15 mouse cellular contexts compared by ENCODE assay signal in genomic region chr13:95965162-95965561, GRCm38 (mm10).
DNase-seq lines count a peak whose midpoint lies in the region; ATAC-seq lines count a peak whose summit lies in the region.
"Had no signal": no experiment of that assay in that cellular context is flagged by ENCODE, and none has a peak within 500 bp of the region (broad histone marks: within the 10 kb centered on the region; RNA-seq: fewer than 3 reads in every experiment).

No protein-coding gene starts in this region.

- WGBS in kidney, embryonic 15.5 days, result 66% methylated on average over 10 of the region's 10 CpGs
- 55% methylated on average over 10 of the region's 10 CpGs for WGBS in embryonic facial prominence, embryonic 14.5 days
- WGBS in liver, embryonic 15.5 days (ENCODE audit: insufficient replicate concordance), result 16% methylated on average over 10 of the region's 10 CpGs

- no peak overlapping the region for H3K4me3 ChIP-seq in kidney, embryonic 15.5 days (replicated peaks)
- no peak overlapping the region for H3K4me3 ChIP-seq in embryonic facial prominence, embryonic 14.5 days (ENCODE audit: low read depth, low read length)
- H3K4me3 ChIP-seq in liver, embryonic 15.5 days (replicated peaks), result peak overlapping the region; percentile 26

- no peaks in the 10 kb centered on the region for H3K36me3 ChIP-seq in kidney, embryonic 15.5 days
- no peaks in the 10 kb centered on the region for H3K36me3 ChIP-seq in embryonic facial prominence, embryonic 14.5 days (ENCODE audit: control insufficient read depth, insufficient read depth, low read length)
- H3K36me3 ChIP-seq in liver, embryonic 15.5 days (replicated peaks), result no peaks in the 10 kb centered on the region

- intact Hi-C loops in left cerebral cortex, postnatal 10 days (cut with DNase I), result loop anchor here (10.0 kb wide), 1 partner anchor 400 kb away; no protein-coding TSS in a partner anchor

- H3K9ac ChIP-seq in kidney, embryonic 15.5 days, result no peak overlapping the region
- H3K9ac ChIP-seq in embryonic facial prominence, embryonic 14.5 days (ENCODE audit: low read depth, low read length), result no peak overlapping the region
- peak overlapping the region; percentile 45 for H3K9ac ChIP-seq in liver, embryonic 15.5 days

- DNase-seq in kidney, postnatal 36 days, result no peak
- DNase-seq in c-Kit-negative CD71-positive TER-119-positive erythroid progenitor cells, embryonic 14.5 days (ENCODE audit: low read depth, low spot score), result peak; percentile 59
- no peak for DNase-seq in embryonic facial prominence, embryonic 14.5 days (ENCODE audit: low spot score)
- DNase-seq in cerebellum, adult 11 months, result no peak
- DNase-seq in left cerebral cortex, postnatal 10 days (ENCODE audit: extremely low spot score in 1 of 2, low spot score in 2 of 2), result no peak
- DNase-seq in urinary bladder, postnatal 25 days (ENCODE audit: low spot score), result no peak
- DNase-seq: cerebellum, adult 8-10 months; kidney, adult 11 months; layer of hippocampus, adult 9-11 months; lung, adult 2 months; right cerebral cortex, postnatal 25 days had no signal

- peaks cover 14% of the 10 kb centered on the region for H3K4me1 ChIP-seq in kidney, embryonic 15.5 days
- H3K4me1 ChIP-seq in embryonic facial prominence, embryonic 14.5 days (ENCODE audit: control insufficient read depth, insufficient read depth, low read length), result peaks cover 34% of the 10 kb centered on the region
- H3K4me1 ChIP-seq in liver, embryonic 15.5 days (replicated peaks), result peaks cover 85% of the 10 kb centered on the region

- H3K27ac ChIP-seq in kidney, embryonic 15.5 days, result no peak overlapping the region
- H3K27ac ChIP-seq in embryonic facial prominence, embryonic 14.5 days (replicated peaks; ENCODE audit: low read depth, low read length), result peak overlapping the region; percentile 23; the same call in 1 of the 2 replicates
- H3K27ac ChIP-seq in liver, embryonic 15.5 days (replicated peaks), result peak overlapping the region; percentile 92

- peak; percentile 30; the same call in 1 of the 2 replicates for ATAC-seq in kidney, embryonic 15.5 days (replicated peaks; ENCODE audit: low FRiP score)
- no peak for ATAC-seq in embryonic facial prominence, embryonic 14.5 days (ENCODE audit: low read depth)
- ATAC-seq in liver, embryonic 15.5 days (ENCODE audit: insufficient read depth), result peak; percentile 93
- ATAC-seq: activated CD4-positive, CD25-positive, alpha-beta regulatory T cell, adult 4 months had no signal

- H3K9me3 ChIP-seq in kidney, embryonic 15.5 days (replicated peaks), result no peaks in the 10 kb centered on the region
- no peaks in the 10 kb centered on the region for H3K9me3 ChIP-seq in embryonic facial prominence, embryonic 14.5 days (ENCODE audit: control insufficient read depth, low read length)
- H3K9me3 ChIP-seq in liver, embryonic 15.5 days (replicated peaks), result no peaks in the 10 kb centered on the region

- peaks cover 6% of the 10 kb centered on the region; the same call in 1 of the 2 replicates for H3K27me3 ChIP-seq in kidney, embryonic 15.5 days
- H3K27me3 ChIP-seq in embryonic facial prominence, embryonic 14.5 days (replicated peaks; ENCODE audit: control insufficient read depth, insufficient read depth, low read length), result no peaks in the 10 kb centered on the region
- 0 out of 2 replicates have a peak, but pooled peaks cover 2% of the 10 kb centered on the region for H3K27me3 ChIP-seq in liver, embryonic 15.5 days

- no peak overlapping the region for H3K4me2 ChIP-seq in kidney, embryonic 15.5 days
- no peak overlapping the region for H3K4me2 ChIP-seq in embryonic facial prominence, embryonic 14.5 days (ENCODE audit: low read depth, low read length)
- H3K4me2 ChIP-seq in liver, embryonic 15.5 days, result peak overlapping the region; percentile 62
- H3K4me2 ChIP-seq: midbrain, embryonic 11.5 days had no signal
